Mouse (Mus musculus) heart, embryonic 14.5 days (tissue): ENCODE results near the gene Slc23a2. TPM values are rescaled to one million over a fixed set of nuclear protein-coding genes. Genes with fewer than 3 reads are reported as not detected.

ENCODE experiments used
- ATAC-seq: fragments of 200-750 bp; cut with Nextera tagmentation; 2 replicates; pipeline ENCODE4 v1.8.0; 2017; ENCODE audit warnings: low read depth, moderate TSS enrichment; ENCODE audit not compliant: insufficient number of reproducible peaks, insufficient read depth, low FRiP score
- H3K27ac ChIP-seq, 2 experiments: fragments of 200-500 bp in 1 of 2; fragments of 300-500 bp in 1 of 2; sonication (generic) in 1 of 2; replicated peaks in 1 of 2; 2 replicates each; pipeline ENCODE4 v1.5.1; 2012 to 2014; ENCODE audit warnings: low read depth in 2 of 2, low read length in 2 of 2, control low read depth in 1 of 2, mild to moderate bottlenecking in 1 of 2, mixed read lengths in 1 of 2; ENCODE audit not compliant: control insufficient read depth in 1 of 2, insufficient read depth in 1 of 2
- H3K27me3 ChIP-seq: fragments of 300-500 bp; sonication (generic); 2 replicates; pipeline ENCODE4 v1.6.1; 2014; ENCODE audit warnings: mild to moderate bottlenecking, low read length, control low read depth; ENCODE audit not compliant: control insufficient read depth, insufficient read depth
- H3K36me3 ChIP-seq: fragments of 300-500 bp; sonication (generic); 2 replicates; pipeline ENCODE4 v1.6.1; 2014; ENCODE audit warnings: mild to moderate bottlenecking, control low read depth, low read length, mixed read lengths; ENCODE audit not compliant: control insufficient read depth, insufficient read depth
- H3K4me1 ChIP-seq, 2 experiments: fragments of 200-500 bp in 1 of 2; fragments of 300-500 bp in 1 of 2; sonication (generic) in 1 of 2; 2 replicates each; pipeline ENCODE4 v1.6.1; 2012 to 2014; ENCODE audit warnings: low read length in 2 of 2, control low read depth in 1 of 2, mixed read lengths in 1 of 2; ENCODE audit not compliant: control insufficient read depth in 2 of 2, insufficient read depth in 2 of 2
- H3K4me2 ChIP-seq: fragments of 300-500 bp; sonication (generic); 2 replicates; pipeline ENCODE4 v1.6.1; 2014; ENCODE audit warnings: mild to moderate bottlenecking, low read length
- H3K4me3 ChIP-seq, 2 experiments: fragments of 200-500 bp in 1 of 2; fragments of 300-500 bp in 1 of 2; sonication (generic) in 1 of 2; 2 replicates each; pipeline ENCODE4 v1.5.1; 2012 to 2014; ENCODE audit warnings: low read length in 2 of 2, mild to moderate bottlenecking in 2 of 2, control low read depth in 1 of 2, low read depth in 1 of 2, moderate library complexity in 1 of 2; ENCODE audit not compliant: control insufficient read depth in 1 of 2, insufficient read depth in 1 of 2
- H3K9ac ChIP-seq: fragments of 300-500 bp; sonication (generic); 2 replicates; pipeline ENCODE4 v1.6.1; 2014; ENCODE audit warnings: mild to moderate bottlenecking, low read length
- H3K9me3 ChIP-seq: fragments of 300-500 bp; sonication (generic); 2 replicates; pipeline ENCODE4 v1.6.1; 2016; ENCODE audit warnings: low read length, control low read depth; ENCODE audit not compliant: control insufficient read depth
- WGBS: fragments of 180-500 bp; shearing (Covaris S2); extraction: QIAGEN DNeasy Blood & Tissue Kit; methylation state at CpG from one replicate; pipeline ENCODE4 v1.1.7; 2014; 5-methylcytosine and 5-hydroxymethylcytosine counted together
- polyA plus RNA-seq: library from polyadenylated mRNA; unstranded; fragments of >200 nt; fragmentation: Nextera tagmentation; extraction: Ambion mirVana; gene quantifications from 2 replicates; pipeline ENCODE4 v1.2.1, GENCODE M21; 2014

Slc23a2 gene
- polyA plus RNA-seq, 1 experiment from 2014 or later, result 10.9 TPM

DNA sequence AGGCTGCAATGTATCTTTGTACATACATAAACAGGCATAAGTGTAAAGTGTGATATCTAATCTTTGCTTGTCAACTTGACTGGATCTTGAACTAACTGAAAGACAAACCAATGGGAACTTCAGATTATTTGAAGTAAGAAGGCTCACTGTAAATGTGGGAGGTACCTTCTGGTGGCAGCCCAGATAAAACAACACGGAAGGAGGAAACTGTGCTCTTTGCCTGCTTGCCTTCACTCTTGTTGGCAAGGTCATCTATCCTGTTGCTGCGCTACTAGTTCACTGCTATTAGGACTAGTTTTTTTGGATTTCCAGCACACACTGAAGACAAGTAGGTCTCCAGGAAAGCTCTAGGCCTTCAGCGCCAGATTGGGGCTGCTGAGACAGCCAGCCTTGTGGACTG lies 29.1 kb upstream of the Slc23a2 start:
- Histone ChIP-seq H3K4me2 (no peak overlapping the region), H3K27me3 (no peaks in the 10 kb centered on the region), H3K36me3 (no peaks in the 10 kb centered on the region), H3K9ac (no peak overlapping the region), H3K4me3 (no peak overlapping the region), H3K9me3 (no peaks in the 10 kb centered on the region), H3K27ac (no peak overlapping the region), H3K4me1 (no peaks in the 10 kb centered on the region)
- WGBS, result 80% methylated on average over 3 of the region's 3 CpGs
- no peak for ATAC-seq

DNA sequence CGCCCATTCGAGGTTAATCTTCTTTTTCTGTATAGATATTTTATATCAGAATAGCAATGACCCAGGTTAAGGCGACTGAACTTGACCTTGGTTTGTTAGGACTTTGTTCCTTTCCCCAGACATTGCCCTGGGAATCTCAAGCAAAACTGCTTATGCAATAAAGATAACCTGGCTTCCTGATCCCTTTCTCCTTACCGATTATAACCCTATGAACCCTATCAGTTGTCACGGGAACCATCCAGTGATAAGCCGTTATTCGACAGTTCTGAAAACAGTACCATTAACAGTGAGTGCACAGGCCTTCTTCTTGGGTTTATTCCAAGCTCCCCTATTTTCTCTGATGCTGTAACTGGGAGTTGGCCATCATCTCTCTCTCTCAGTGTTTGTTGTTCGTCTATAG lies 27.0 kb upstream of the Slc23a2 start:
- Histone ChIP-seq H3K36me3 (no peaks in the 10 kb centered on the region), H3K4me2 (no peak overlapping the region), H3K4me3 (no peak overlapping the region), H3K9me3 (no peaks in the 10 kb centered on the region), H3K4me1 (no peaks in the 10 kb centered on the region), H3K27me3 (no peaks in the 10 kb centered on the region), H3K9ac (no peak overlapping the region), H3K27ac (no peak overlapping the region)
- no peak for ATAC-seq
- 61% methylated on average over 8 of the region's 8 CpGs for whole genome bisulfite sequencing

- H3K9me3 ChIP-seq, result no peaks in the 10 kb centered on the region
- H3K9ac ChIP-seq, result no peak overlapping the region
- WGBS, result 76% methylated on average over 7 of the region's 7 CpGs
- ATAC-seq, result no peak
- H3K36me3 ChIP-seq, result no peaks in the 10 kb centered on the region
- H3K4me1 ChIP-seq, result no peaks in the 10 kb centered on the region
- H3K4me2 ChIP-seq, result no peak overlapping the region
- H3K27ac ChIP-seq, result no peak overlapping the region
- H3K27me3 ChIP-seq, result no peaks in the 10 kb centered on the region
- no peak overlapping the region for H3K4me3 ChIP-seq
Measured at GRCm38 (mm10) chr2:132169150-132169549, 24.2 kb upstream of the Slc23a2 start.

GRCm38 (mm10) chr2:132163626-132164025 lies 18.7 kb upstream of the Slc23a2 start:
- Histone ChIP-seq H3K27me3 (no peaks in the 10 kb centered on the region), H3K36me3 (no peaks in the 10 kb centered on the region), H3K4me1 (no peaks in the 10 kb centered on the region), H3K4me3 (no peak overlapping the region), H3K27ac (no peak overlapping the region), H3K9me3 (no peaks in the 10 kb centered on the region), H3K4me2 (no peak overlapping the region), H3K9ac (no peak overlapping the region)
- ATAC-seq, result no peak
- WGBS, result 83% methylated on average over 1 of the region's 1 CpGs

DNA sequence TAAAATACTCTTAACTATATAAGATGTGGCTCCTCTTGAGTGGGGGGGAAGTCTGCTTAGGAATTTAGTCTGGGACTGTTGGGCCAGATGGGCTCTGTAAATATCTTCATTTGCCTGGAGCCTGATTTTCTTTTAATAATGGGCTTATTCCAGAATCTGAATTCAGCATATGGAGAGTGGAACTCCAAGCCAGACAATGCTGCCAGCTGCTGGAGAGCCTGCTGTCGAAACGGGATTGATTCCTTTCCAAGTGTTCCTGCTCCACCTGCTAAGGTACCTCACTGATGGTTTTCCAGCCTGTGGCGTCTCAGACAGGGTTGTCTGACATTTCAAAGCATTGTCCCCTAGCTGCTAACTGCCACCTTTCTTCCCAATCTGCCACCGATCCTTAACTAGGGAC lies 12.6 kb upstream of the Slc23a2 start:
- Histone ChIP-seq H3K36me3 (no peaks in the 10 kb centered on the region), H3K9ac (no peak overlapping the region), H3K4me2 (no peak overlapping the region), H3K27me3 (no peaks in the 10 kb centered on the region), H3K9me3 (no peaks in the 10 kb centered on the region), H3K4me3 (no peak overlapping the region), H3K27ac (no peak overlapping the region), H3K4me1 (no peaks in the 10 kb centered on the region)
- ATAC-seq, result no peak
- WGBS, result 63% methylated on average over 4 of the region's 4 CpGs

GRCm38 (mm10) chr2:132152670-132153069 lies 7.8 kb upstream of the Slc23a2 start:
- H3K27ac ChIP-seq, result no peak overlapping the region
- no peak for ATAC-seq
- WGBS, result 34% methylated on average over 5 of the region's 5 CpGs
- no peaks in the 10 kb centered on the region for H3K9me3 ChIP-seq
- H3K9ac ChIP-seq, result no peak overlapping the region
- H3K4me3 ChIP-seq, result no peak overlapping the region
- H3K4me1 ChIP-seq, result no peaks in the 10 kb centered on the region
- H3K27me3 ChIP-seq, result peaks cover 5% of the 10 kb centered on the region; the same call in 1 of the 2 replicates
- no peak overlapping the region for H3K4me2 ChIP-seq
- no peaks in the 10 kb centered on the region for H3K36me3 ChIP-seq

- Histone ChIP-seq H3K4me1 (no peaks in the 10 kb centered on the region), H3K36me3 (no peaks in the 10 kb centered on the region), H3K27ac (no peak overlapping the region), H3K4me3 (no peak overlapping the region), H3K4me2 (no peak overlapping the region), H3K9ac (no peak overlapping the region), H3K27me3 (peaks cover 5% of the 10 kb centered on the region; the same call in 1 of the 2 replicates), H3K9me3 (no peaks in the 10 kb centered on the region)
- no peak for ATAC-seq
- 61% methylated on average over 6 of the region's 6 CpGs for WGBS
Measured at GRCm38 (mm10) chr2:132151592-132151991, 6.7 kb upstream of the Slc23a2 start.

GRCm38 (mm10) chr2:132150926-132151325 lies 6.0 kb upstream of the Slc23a2 start:
- H3K36me3 ChIP-seq, result no peaks in the 10 kb centered on the region
- no peaks in the 10 kb centered on the region for H3K4me1 ChIP-seq
- no peak overlapping the region for H3K27ac ChIP-seq
- H3K4me3 ChIP-seq, result no peak overlapping the region
- no peak for ATAC-seq
- no peaks in the 10 kb centered on the region for H3K9me3 ChIP-seq
- peaks cover 5% of the 10 kb centered on the region; the same call in 1 of the 2 replicates for H3K27me3 ChIP-seq
- H3K9ac ChIP-seq, result no peak overlapping the region
- WGBS, result 62% methylated on average over 1 of the region's 1 CpGs
- no peak overlapping the region for H3K4me2 ChIP-seq
